Mouse (Mus musculus) layer of hippocampus, postnatal 36 days (tissue): Measurements from ENCODE around the gene Ccno. TPM values are rescaled to one million over a fixed set of nuclear protein-coding genes. Genes with fewer than 3 reads are reported as not detected.

Experiments used
- DNase-seq, 2 experiments: peaks; one replicate each; pipeline ENCODE4 v3.0.0; 2022
- total RNA-seq, 2 experiments: library from RNA; stranded (reverse); gene quantifications; 2 replicates each; pipeline ENCODE4 v1.2.3; 2021

Gene Ccno
- total RNA-seq = 1 to 10 TPM; 4.3 to 5.0 TPM

- peak; percentile 93 to 95 for DNase-seq
These were observed at the start of gene Ccno for GRCm38 (mm10) chr13:112987532-112987943. Gene Ccno (plus strand): TSS chr13:112987802.

- no peak for DNase-seq
These were observed 49.5 kb upstream of the Ccno start for GRCm38 (mm10) chr13:112938130-112938529.

- DNase-seq = peak; percentile 43 to 52
These were observed 45.7 kb upstream of the Ccno start for GRCm38 (mm10) chr13:112941879-112942330.

- peak in 1 of 2 experiments; percentile 16 for DNase-seq
These were observed 42.3 kb upstream of the Ccno start for GRCm38 (mm10) chr13:112945312-112945711.

- DNase-seq = no peak
These were observed 41.7 kb upstream of the Ccno start for GRCm38 (mm10) chr13:112945900-112946299.

GRCm38 (mm10) chr13:112954067-112954466 lies 33.5 kb upstream of the Ccno start:
- peak in 1 of 2 experiments; percentile 22 for DNase-seq

- DNase-seq = no peak
These were observed 24.5 kb upstream of the Ccno start for GRCm38 (mm10) chr13:112963081-112963480.

- DNase-seq = no peak
These were observed 23.2 kb upstream of the Ccno start for GRCm38 (mm10) chr13:112964421-112964820.

- DNase-seq = no peak
These were observed 20.3 kb upstream of the Ccno start for GRCm38 (mm10) chr13:112967267-112967666.

GRCm38 (mm10) chr13:112976720-112977119 lies 10.9 kb upstream of the Ccno start:
- no peak for DNase-seq

GRCm38 (mm10) chr13:112985605-112986450 lies 1.8 kb upstream of the Ccno start:
- no peak for DNase-seq

- no peak for DNase-seq
These were observed 1.1 kb upstream of the Ccno start for GRCm38 (mm10) chr13:112986451-112986950.

GRCm38 (mm10) chr13:112987991-112988390 lies 389 bp downstream of the Ccno start:
- no peak for DNase-seq

- DNase-seq = no peak
These were observed 1.3 kb downstream of the Ccno start for GRCm38 (mm10) chr13:112988866-112989265.

GRCm38 (mm10) chr13:112989541-112989940 lies 1.9 kb downstream of the Ccno start:
- no peak for DNase-seq

- DNase-seq = no peak
These were observed 2.7 kb downstream of the Ccno start for GRCm38 (mm10) chr13:112990346-112990745.

- no peak for DNase-seq
These were observed 6.0 kb downstream of the Ccno start, which contains the start of gene Mcidas for GRCm38 (mm10) chr13:112993531-112994152. Gene Mcidas (plus strand): TSS chr13:112993845.

GRCm38 (mm10) chr13:112994191-112994590 lies 6.6 kb downstream of the Ccno start:
- peak in 1 of 2 experiments; percentile 54 for DNase-seq

GRCm38 (mm10) chr13:112996407-112996806 lies 8.8 kb downstream of the Ccno start:
- no peak for DNase-seq

- DNase-seq = no peak
These were observed 9.8 kb downstream of the Ccno start for GRCm38 (mm10) chr13:112997369-112997768.

- peak in 1 of 2 experiments; percentile 28 for DNase-seq
These were observed 11.0 kb downstream of the Ccno start for GRCm38 (mm10) chr13:112998427-112999201.

GRCm38 (mm10) chr13:113000090-113000489 lies 12.5 kb downstream of the Ccno start:
- DNase-seq = no peak
